Mouse (Mus musculus) left cerebral cortex, postnatal 14 days (tissue): ENCODE measurements around the gene Drosha. TPM values are rescaled to one million over a fixed set of nuclear protein-coding genes. Genes with fewer than 3 reads are reported as not detected.

Source experiments
- microRNA-seq, 2 experiments: library from miRNA; unstranded; fragments of <30 nt; microRNA quantifications; one replicate each; pipeline ENCODE4 v1.2.0; 2022
- total RNA-seq, 2 experiments: library from RNA; stranded (reverse); gene quantifications; 2 replicates each; pipeline ENCODE4 v1.2.3; 2021

Gene Drosha
- total RNA-seq, 2 experiments from 2014 or later: 89.1 to 90.5 TPM

Small RNA genes lying within 50 kb of the gene (microRNA-seq; reads per million reads assigned to microRNA genes)
- gene Gm47288: 0 reads per million in 2 experiments

Other genes starting within 250 kb of the Drosha start
- 10 to 100 TPM; 81.5 to 91.1 TPM for gene Pdzd2, start 84.9 kb upstream of the Drosha start, total RNA-seq
- 10 to 100 TPM; 25.6 to 28.1 TPM for gene 6030458C11Rik, start 166 bp upstream of the Drosha start, total RNA-seq